ENCODE assay signal across 8 mouse cellular contexts in the genomic region with DNA sequence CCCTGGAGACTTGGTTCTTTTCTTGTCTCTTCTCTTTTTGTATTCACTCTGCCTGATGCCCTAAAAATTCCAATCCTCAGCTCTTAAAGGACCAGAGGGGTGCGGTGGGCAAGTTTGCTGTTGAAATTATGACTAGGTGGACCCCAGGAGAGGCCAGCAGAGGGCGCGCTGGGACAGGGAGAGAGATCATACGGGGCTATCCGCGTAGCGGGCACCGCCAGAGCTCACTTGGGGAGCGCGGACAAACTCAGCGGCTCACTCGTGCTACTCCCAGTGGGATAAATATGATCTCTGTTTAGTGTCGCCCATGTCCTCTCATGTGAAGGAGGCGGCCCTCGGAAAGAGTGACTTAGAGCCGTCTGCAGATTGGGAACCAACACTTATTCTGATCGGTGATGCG. TPM values are rescaled to one million over a fixed set of nuclear protein-coding genes. Genes with fewer than 3 reads are reported as not detected.
DNase-seq lines count a peak whose midpoint lies in the region; ATAC-seq and TF ChIP-seq lines count a peak whose summit lies in the region.

No protein-coding gene starts in this region.

- no peak for ATAC-seq in embryonic facial prominence, embryonic 12.5 days (ENCODE audit: insufficient number of reproducible peaks, insufficient read depth, low FRiP score, low TSS enrichment)
- ATAC-seq in monocyte, adult 5-6 weeks (replicated peaks; ENCODE audit: insufficient number of reproducible peaks, low FRiP score, low TSS enrichment, poor library complexity, severe bottlenecking): peak; percentile 58

- H3K4me1 ChIP-seq in embryonic facial prominence, embryonic 12.5 days: peaks cover 31% of the 10 kb centered on the region
- peaks cover 11% of the 10 kb centered on the region for H3K4me1 ChIP-seq in heart, adult 2 months (ENCODE audit: control insufficient read depth, insufficient read depth, low read length)
- peaks cover 9% of the 10 kb centered on the region for H3K4me1 ChIP-seq in kidney, adult 2 months (ENCODE audit: control insufficient read depth, insufficient read depth, low read length)

- TF ChIP-seq EP300 in heart, adult 2 months (IDR thresholded peaks at IDR 0.05; ENCODE audit: insufficient read depth, low read depth, low read length): peak; percentile 89

- peak overlapping the region; percentile 50 for H3K4me2 ChIP-seq in embryonic facial prominence, embryonic 12.5 days (replicated peaks)

- intact Hi-C loops in heart, adult 2 months (cut with DNase I): loop anchor here (1.0 to 5.0 kb wide), 3 partner anchors 15 to 268 kb away; a partner anchor contains a TSS

- H3K9ac ChIP-seq in embryonic facial prominence, embryonic 12.5 days: peak overlapping the region; percentile 29; the same call in 1 of the 2 replicates
- peak overlapping the region; percentile 13; the same call in 1 of the 2 replicates for H3K9ac ChIP-seq in heart, adult 2 months (ENCODE audit: low read depth, low read length)

- DNase-seq in 3134 (ENCODE audit: extremely low read depth, insufficient read length, low spot score) (peak; percentile 37), liver (peak; percentile 96)
- DNase-seq in adrenal gland, postnatal 14 days: peak; percentile 98
- peak; percentile 89 to 95 for DNase-seq in heart, adult 2 months
- DNase-seq in kidney, adult 2 months: peak; percentile 90
- DNase-seq in spleen, postnatal 36 days (ENCODE audit: low spot score in 2 of 2): peak; percentile 79 to 90

- TF ChIP-seq CTCF in heart, adult 2 months (IDR thresholded peaks at IDR 0.05): peak; percentile 94
- peak; percentile 85 for TF ChIP-seq CTCF in kidney, adult 2 months (conservative IDR thresholded peaks at IDR 0.05; ENCODE audit: insufficient read depth, insufficient read length, low read depth, low read length)

- H3K79me2 ChIP-seq in heart, adult 2 months (replicated peaks; ENCODE audit: control insufficient read depth, insufficient read depth, low read length): no peaks in the 10 kb centered on the region

- peaks cover 19% of the 10 kb centered on the region; the same call in 1 of the 2 replicates for H3K27me3 ChIP-seq in embryonic facial prominence, embryonic 12.5 days
- H3K27me3 ChIP-seq in heart, adult 2 months (ENCODE audit: control insufficient read depth, insufficient read depth, low read length): no peaks in the 10 kb centered on the region
- 0 out of 2 replicates have a peak, but pooled peaks cover 1% of the 10 kb centered on the region for H3K27me3 ChIP-seq in kidney, adult 2 months (replicated peaks; ENCODE audit: control insufficient read depth, insufficient read depth, low read length)

- no peak for TF ChIP-seq POLR2A in heart, adult 2 months (IDR thresholded peaks at IDR 0.05; ENCODE audit: insufficient read depth, low read depth, low read length)
- TF ChIP-seq POLR2A in kidney, adult 2 months (IDR thresholded peaks at IDR 0.05; ENCODE audit: low read depth, low read length): no peak

- peak overlapping the region; percentile 22; the same call in 1 of the 2 replicates for H3K4me3 ChIP-seq in embryonic facial prominence, embryonic 12.5 days
- peak overlapping the region; percentile 30; the same call in 1 of the 2 replicates for H3K4me3 ChIP-seq in heart, adult 2 months
- no peak overlapping the region for H3K4me3 ChIP-seq in kidney, adult 2 months (ENCODE audit: insufficient read depth, low read depth, low read length)

- H3K27ac ChIP-seq in embryonic facial prominence, embryonic 12.5 days: no peak overlapping the region
- H3K27ac ChIP-seq in heart, adult 2 months: 0 out of 2 replicates have a peak overlapping the region, but pooled peaks have one; percentile 5
- H3K27ac ChIP-seq in kidney, adult 2 months (ENCODE audit: insufficient read depth, low read depth, low read length): no peak overlapping the region

- under 1% methylated on average over 18 of the region's 18 CpGs for WGBS in embryonic facial prominence, embryonic 12.5 days
- under 1% methylated on average over 18 of the region's 18 CpGs for WGBS in heart, adult 2 months
- 2% methylated on average over 18 of the region's 18 CpGs for WGBS in kidney, adult 2 months

- no peaks in the 10 kb centered on the region for H3K9me3 ChIP-seq in embryonic facial prominence, embryonic 12.5 days

- H3K36me3 ChIP-seq in embryonic facial prominence, embryonic 12.5 days: no peaks in the 10 kb centered on the region
- no peaks in the 10 kb centered on the region for H3K36me3 ChIP-seq in heart, adult 2 months (ENCODE audit: control insufficient read depth, insufficient read depth, low read length)
- no peaks in the 10 kb centered on the region for H3K36me3 ChIP-seq in kidney, adult 2 months (ENCODE audit: control insufficient read depth, insufficient read depth, low read length)

RNA-seq across cellular contexts. Expression of a gene that starts 1.4 kb away (rescaled TPM):
- total RNA-seq in adrenal gland, postnatal 14 days (2021): 27.3 and 39.6 TPM in 2 replicates
- 10.7 and 11.4 TPM in 2 replicates for polyA plus RNA-seq in embryonic facial prominence, embryonic 12.5 days (2016; fragmentation: Nextera tagmentation; extraction: Ambion mirVana)
- 10 to 100 TPM; 16.7 to 22.6 TPM for total RNA-seq in heart, adult 2 months (2021)
- polyA plus RNA-seq in heart, adult 2 months (2012; rRNA removed): 64.2 and 66.2 TPM in 2 replicates
- 60.5 and 71.7 TPM in 2 replicates for polyA plus RNA-seq in kidney, adult 2 months (2012; rRNA removed)
- total RNA-seq in monocyte, adult 5-6 weeks (2017): not detected in 3 replicates

RNA-seq across cellular contexts. Expression of a gene that starts 12.4 kb away (rescaled TPM):
- total RNA-seq in adrenal gland, postnatal 14 days (2021): 616 and 636 TPM in 2 replicates
- polyA plus RNA-seq in embryonic facial prominence, embryonic 12.5 days (2016; fragmentation: Nextera tagmentation; extraction: Ambion mirVana): 1,661 and 1,669 TPM in 2 replicates
- 100 to 1,000 TPM; 397 to 444 TPM for total RNA-seq in heart, adult 2 months (2021)
- polyA plus RNA-seq in heart, adult 2 months (2012; rRNA removed): 360 and 540 TPM in 2 replicates
- 465 and 575 TPM in 2 replicates for polyA plus RNA-seq in kidney, adult 2 months (2012; rRNA removed)
- 255 to 299 TPM (median 276 TPM) in 3 replicates for total RNA-seq in monocyte, adult 5-6 weeks (2017)

RNA-seq across cellular contexts. Expression of a gene that starts 13.8 kb away (rescaled TPM):
- total RNA-seq in adrenal gland, postnatal 14 days (2021): 65.2 and 78.7 TPM in 2 replicates
- polyA plus RNA-seq in embryonic facial prominence, embryonic 12.5 days (2016; fragmentation: Nextera tagmentation; extraction: Ambion mirVana): 34.2 and 36.1 TPM in 2 replicates
- 100 to 1,000 TPM; 363 to 456 TPM for total RNA-seq in heart, adult 2 months (2021)
- polyA plus RNA-seq in heart, adult 2 months (2012; rRNA removed): 516 and 737 TPM in 2 replicates
- 74.2 and 78.6 TPM in 2 replicates for polyA plus RNA-seq in kidney, adult 2 months (2012; rRNA removed)
- total RNA-seq in monocyte, adult 5-6 weeks (2017): not detected in 3 replicates

RNA-seq across cellular contexts. Expression of a gene that starts 20.5 kb away (rescaled TPM):
- 52.3 and 57.3 TPM in 2 replicates for total RNA-seq in adrenal gland, postnatal 14 days (2021)
- polyA plus RNA-seq in embryonic facial prominence, embryonic 12.5 days (2016; fragmentation: Nextera tagmentation; extraction: Ambion mirVana): 84.8 and 92.0 TPM in 2 replicates
- total RNA-seq in heart, adult 2 months (2021): 10 to 100 TPM; 27.2 to 28.4 TPM
- 53.9 and 63.9 TPM in 2 replicates for polyA plus RNA-seq in heart, adult 2 months (2012; rRNA removed)
- 72.9 and 75.5 TPM in 2 replicates for polyA plus RNA-seq in kidney, adult 2 months (2012; rRNA removed)
- total RNA-seq in monocyte, adult 5-6 weeks (2017): 85.4 to 110 TPM (median 101 TPM) in 3 replicates

RNA-seq across cellular contexts. Expression of a gene that starts 30.4 kb away (rescaled TPM):
- 1.1 TPM in 1 of 2 replicates, not detected in the other for total RNA-seq in adrenal gland, postnatal 14 days (2021)
- polyA plus RNA-seq in embryonic facial prominence, embryonic 12.5 days (2016; fragmentation: Nextera tagmentation; extraction: Ambion mirVana): 29.6 and 32.2 TPM in 2 replicates
- total RNA-seq in heart, adult 2 months (2021): not detected
- polyA plus RNA-seq in heart, adult 2 months (2012; rRNA removed): 0.50 and 3.5 TPM in 2 replicates
- polyA plus RNA-seq in kidney, adult 2 months (2012; rRNA removed): 39.2 and 40.0 TPM in 2 replicates
- total RNA-seq in monocyte, adult 5-6 weeks (2017): not detected in 3 replicates

Comparison
In these comparisons a context has a peak if more than half of its experiments do, and no peak if none do; other contexts are left out.
1. DNase-seq: peak in every context shown above with its lines; median percentile 98 in adrenal gland, postnatal 14 days; 96 in liver; 92 in heart, adult 2 months; 90 in kidney, adult 2 months; 84 in spleen, postnatal 36 days; 37 in 3134.
2. RNA of a gene that starts 1.4 kb away (total RNA-seq): 27.3 to 39.6 TPM in adrenal gland, postnatal 14 days and 16.7 to 22.6 TPM in heart, adult 2 months; not detected in monocyte, adult 5-6 weeks; every median in the first group is over 10 times any median in the second.
3. RNA of a gene that starts 13.8 kb away (total RNA-seq): 363 to 456 TPM in heart, adult 2 months and 65.2 to 78.7 TPM in adrenal gland, postnatal 14 days; not detected in monocyte, adult 5-6 weeks; every median in the first group is over 10 times any median in the second.